Mouse (Mus musculus): ENCODE results near the gene Nr1h5. TPM values are rescaled to one million over a fixed set of nuclear protein-coding genes. Genes with fewer than 3 reads are reported as not detected.

Nr1h5 gene
- polyA plus RNA-seq (2012; rRNA removed): not detected in 2 replicates

GRCm38 (mm10) chr3:102964033-102964432, at the start of gene Nr1h5:
Nr1h5 (minus strand) TSS chr3:102964133.
- DNase-seq (ENCODE audit: low read depth, low spot score): no peak
- 51% methylated on average over 3 of the region's 3 CpGs for WGBS

DNA sequence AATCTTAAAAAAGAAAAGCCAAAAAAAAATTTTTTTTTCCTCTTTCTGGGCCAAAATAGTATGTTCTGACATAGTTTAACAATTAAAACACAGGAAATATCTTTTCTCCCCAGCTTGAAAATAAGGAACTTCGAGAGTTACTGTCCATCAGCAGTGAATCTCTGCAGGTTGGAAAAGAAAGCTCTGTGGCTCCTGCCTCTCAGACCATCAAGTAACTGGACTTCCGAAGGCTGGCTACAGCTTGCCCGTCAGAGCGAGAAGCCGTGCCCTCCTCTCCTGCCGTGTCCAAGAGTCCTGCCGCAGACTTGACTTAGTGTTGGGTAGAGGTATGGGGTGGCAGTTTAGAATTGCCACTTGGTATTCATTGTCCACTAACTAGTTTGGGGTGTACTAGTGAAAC, 37.7 kb upstream of the Nr1h5 start:
- DNase-seq (ENCODE audit: low read depth, low spot score): no peak
- WGBS: 94% methylated on average over 7 of the region's 7 CpGs

DNA sequence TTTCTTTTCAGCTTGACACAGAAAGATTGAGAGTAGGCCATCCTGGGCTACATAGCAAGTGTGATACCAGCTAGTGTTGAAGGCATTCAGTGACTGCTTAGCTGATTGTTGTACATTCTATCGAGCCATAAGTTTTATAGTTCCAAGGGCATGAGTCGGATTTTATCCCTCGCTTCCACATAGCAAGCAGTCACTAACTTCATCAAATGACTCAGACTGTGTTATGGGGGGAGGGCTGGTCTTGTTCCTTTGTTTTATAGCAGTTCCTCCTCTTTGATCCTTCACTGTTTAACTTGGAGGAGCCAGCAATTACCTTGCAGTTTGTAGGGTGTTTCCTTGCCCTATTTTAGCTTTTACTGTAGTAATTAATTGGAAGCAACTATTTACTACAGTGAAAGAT, 33.7 kb upstream of the Nr1h5 start:
- peak; percentile 70 for DNase-seq (ENCODE audit: low read depth, low spot score)
- WGBS: 19% methylated on average over 3 of the region's 3 CpGs

DNA sequence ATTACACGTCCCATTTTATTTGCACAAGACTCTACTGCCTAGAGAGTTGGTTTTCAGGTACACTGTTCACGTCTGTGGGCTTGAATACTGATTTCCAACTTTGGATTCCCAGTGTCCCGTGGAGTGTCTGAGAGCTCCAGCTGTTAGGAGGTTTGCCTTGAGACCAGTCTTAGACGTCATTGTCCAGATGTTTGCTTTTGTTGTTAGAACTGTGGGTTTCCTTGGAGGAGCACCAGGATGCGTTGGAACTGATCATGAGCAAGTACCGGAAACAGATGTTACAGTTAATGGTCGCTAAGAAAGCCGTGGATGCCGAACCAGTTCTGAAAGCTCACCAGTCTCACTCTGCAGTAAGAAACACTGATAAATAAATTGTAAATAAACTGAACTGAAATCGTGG, 33.1 kb upstream of the Nr1h5 start:
- no peak for DNase-seq (ENCODE audit: low read depth, low spot score)
- WGBS: 18% methylated on average over 10 of the region's 10 CpGs

- WGBS: under 1% methylated on average over 60 of the region's 60 CpGs
- DNase-seq (ENCODE audit: low read depth, low spot score): peak; percentile 92
Observed at GRCm38 (mm10) chr3:102995605-102996321, 31.8 kb upstream of the Nr1h5 start, which contains the start of gene Sike1. Sike1 (plus strand) TSS chr3:102995708.

GRCm38 (mm10) chr3:102995233-102995604, 31.3 kb upstream of the Nr1h5 start:
- 32% methylated on average over 7 of the region's 7 CpGs for WGBS
- DNase-seq (ENCODE audit: low read depth, low spot score): no peak

DNA sequence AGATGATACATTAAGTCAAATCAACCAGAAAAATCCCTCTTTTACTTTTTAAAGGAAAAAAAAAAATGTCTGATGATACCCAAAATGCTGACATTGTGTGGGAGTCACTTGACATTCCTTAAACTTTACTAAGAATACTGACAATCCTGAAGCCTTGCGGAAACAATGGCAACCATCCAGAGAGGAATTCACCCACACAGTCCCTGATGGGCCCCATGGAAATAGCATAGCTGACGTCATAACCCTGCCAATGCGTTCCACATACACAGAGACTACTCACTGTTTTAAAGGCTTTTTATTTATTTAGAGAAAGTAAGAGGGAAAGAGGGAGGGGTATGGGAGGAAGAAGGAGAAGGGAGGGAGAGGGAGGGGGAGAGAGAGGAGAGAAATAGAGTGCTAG, 29.0 kb upstream of the Nr1h5 start:
- no peak for DNase-seq (ENCODE audit: low read depth, low spot score)
- WGBS: 10% methylated on average over 3 of the region's 3 CpGs

DNA sequence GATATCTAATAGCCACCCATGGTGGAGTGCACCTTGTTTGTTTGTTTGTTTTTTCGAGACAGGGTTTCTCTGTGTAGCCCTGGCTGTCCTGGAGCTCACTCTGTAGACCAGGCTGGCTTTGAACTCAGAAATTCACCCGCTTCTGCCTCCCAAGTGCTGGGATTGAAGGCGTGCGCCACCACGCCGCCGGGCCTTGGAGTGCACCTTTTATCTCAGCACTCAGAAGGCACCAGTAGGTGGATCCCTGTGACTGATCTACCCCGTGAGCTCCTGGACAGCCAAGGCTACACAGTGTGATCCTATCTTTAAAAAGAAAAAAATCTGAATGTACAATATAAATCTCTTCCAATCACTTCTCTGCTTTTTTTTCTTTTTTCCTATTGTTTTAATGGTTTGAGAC, 27.1 kb upstream of the Nr1h5 start:
- no peak for DNase-seq (ENCODE audit: low read depth, low spot score)
- WGBS: 85% methylated on average over 8 of the region's 8 CpGs

- 69% methylated on average over 3 of the region's 3 CpGs for WGBS
- DNase-seq (ENCODE audit: low read depth, low spot score): no peak
Observed at GRCm38 (mm10) chr3:102980349-102980736, 16.4 kb upstream of the Nr1h5 start.

DNA sequence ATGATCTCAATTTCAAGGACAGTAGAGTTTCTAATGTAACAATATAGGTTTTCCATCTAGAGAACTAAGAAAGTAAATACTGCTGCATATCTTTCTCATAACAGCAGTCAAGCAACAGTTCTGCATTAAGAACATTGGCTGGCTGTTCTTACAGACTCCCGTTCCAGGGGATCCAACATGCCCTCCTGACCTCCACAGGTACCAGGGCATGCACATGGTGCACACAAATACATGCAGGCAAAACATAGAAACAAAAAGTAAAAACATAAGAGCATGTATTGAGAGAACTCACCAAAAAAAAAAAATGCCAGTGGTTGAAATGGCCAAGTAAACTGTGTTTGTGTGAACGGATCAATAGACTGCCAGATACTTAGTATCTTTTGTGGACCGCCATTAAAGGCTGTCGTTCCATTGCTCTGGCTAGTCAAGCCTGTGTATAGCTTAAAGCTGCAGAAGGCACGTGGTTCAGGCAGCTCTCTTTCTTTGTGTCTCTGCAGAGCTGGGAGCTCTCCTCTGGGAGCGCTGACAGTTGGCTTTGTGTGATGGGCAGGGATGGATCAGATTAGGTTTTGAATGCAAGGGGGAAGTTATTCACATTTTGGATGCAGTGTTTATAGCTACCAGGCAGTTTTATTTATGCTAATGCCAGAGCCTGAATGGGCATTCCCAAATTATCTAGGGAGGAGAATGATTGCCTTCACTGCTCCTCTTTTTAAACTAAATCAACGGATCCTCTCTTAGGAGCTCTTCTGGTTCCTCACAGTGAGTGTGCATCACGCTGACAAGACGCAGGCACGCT, 15.8 kb upstream of the Nr1h5 start:
- WGBS: 61% methylated on average over 10 of the region's 10 CpGs
- no peak for DNase-seq (ENCODE audit: low read depth, low spot score)

DNA sequence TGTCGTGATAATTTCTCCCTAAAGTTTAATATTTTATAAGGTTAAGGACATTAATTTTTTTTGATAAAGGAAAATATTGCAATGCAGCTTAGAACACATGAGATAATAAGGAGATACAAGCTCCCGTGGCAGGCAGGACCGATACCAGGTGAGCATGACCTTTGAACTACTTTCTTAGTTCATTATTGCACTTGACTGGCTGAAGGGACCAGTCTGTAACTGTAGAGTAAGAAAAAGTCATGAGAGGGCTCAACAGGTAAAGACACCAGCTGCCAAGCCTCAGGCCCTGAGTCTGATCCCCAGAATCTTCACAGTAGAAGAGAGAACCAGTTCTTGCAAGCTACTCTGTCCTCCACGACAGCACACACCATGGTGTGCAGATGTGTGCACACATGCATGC, 13.0 kb upstream of the Nr1h5 start:
- no peak for DNase-seq (ENCODE audit: low read depth, low spot score)
- 40% methylated on average over 4 of the region's 4 CpGs for WGBS

- WGBS: 62% methylated on average over 3 of the region's 3 CpGs
- DNase-seq (ENCODE audit: low read depth, low spot score): no peak
Observed at GRCm38 (mm10) chr3:102970508-102970907, 6.6 kb upstream of the Nr1h5 start.

GRCm38 (mm10) chr3:102970067-102970466, 6.1 kb upstream of the Nr1h5 start:
- 59% methylated on average over 9 of the region's 9 CpGs for WGBS
- DNase-seq (ENCODE audit: low read depth, low spot score): no peak

- no peak for DNase-seq (ENCODE audit: low read depth, low spot score)
- 37% methylated on average over 3 of the region's 3 CpGs for WGBS
Observed at GRCm38 (mm10) chr3:102955596-102955995, 8.3 kb downstream of the Nr1h5 start.

GRCm38 (mm10) chr3:102955143-102955542, 8.8 kb downstream of the Nr1h5 start:
- DNase-seq (ENCODE audit: low read depth, low spot score): no peak
- 65% methylated on average over 3 of the region's 3 CpGs for WGBS

DNA sequence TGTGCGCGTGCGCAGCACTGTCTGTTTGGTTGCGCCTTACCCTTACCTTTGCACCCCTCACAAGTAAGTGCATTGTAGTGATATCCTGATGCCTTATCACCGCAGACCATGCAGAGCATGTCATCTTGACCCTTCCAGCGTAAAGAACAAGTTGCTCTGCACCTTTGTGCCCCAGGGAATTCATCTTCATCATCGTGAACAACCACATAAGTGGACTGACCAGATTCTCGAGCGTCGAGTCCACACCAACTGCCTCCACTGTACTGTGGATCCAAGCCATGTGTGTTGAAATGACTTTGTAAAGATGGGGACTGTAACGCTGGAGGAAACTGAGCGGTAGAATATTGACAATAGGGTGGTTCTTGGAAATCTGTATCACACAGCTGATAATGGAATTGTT, 9.5 kb downstream of the Nr1h5 start:
- WGBS: 93% methylated on average over 12 of the region's 12 CpGs

DNA sequence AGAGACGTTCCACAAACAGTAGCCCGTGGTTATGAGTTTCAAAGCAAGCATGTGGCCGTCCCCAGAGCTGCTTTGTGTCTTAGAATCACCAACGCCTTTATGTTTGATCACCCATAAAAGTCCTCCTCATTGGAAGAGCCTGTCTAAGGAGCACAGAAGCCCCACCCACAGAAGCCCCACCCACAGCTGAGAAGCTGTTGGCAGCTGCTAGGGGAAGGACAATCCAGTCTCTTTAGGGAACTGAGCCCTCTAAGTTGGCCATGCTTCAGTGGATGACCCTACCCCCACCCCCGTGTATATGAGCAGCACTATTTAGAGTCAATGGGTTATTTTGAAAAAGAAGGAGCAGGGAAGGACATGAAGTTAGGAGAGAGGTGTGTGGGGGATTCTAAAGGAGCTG, 17.1 kb downstream of the Nr1h5 start:
- WGBS: 15% methylated on average over 5 of the region's 5 CpGs
- DNase-seq (ENCODE audit: low read depth, low spot score): peak; percentile 53

More for the DNA sequence above, 9.5 kb downstream of the Nr1h5 start:
- DNase-seq (ENCODE audit: low read depth, low spot score): no peak

DNA sequence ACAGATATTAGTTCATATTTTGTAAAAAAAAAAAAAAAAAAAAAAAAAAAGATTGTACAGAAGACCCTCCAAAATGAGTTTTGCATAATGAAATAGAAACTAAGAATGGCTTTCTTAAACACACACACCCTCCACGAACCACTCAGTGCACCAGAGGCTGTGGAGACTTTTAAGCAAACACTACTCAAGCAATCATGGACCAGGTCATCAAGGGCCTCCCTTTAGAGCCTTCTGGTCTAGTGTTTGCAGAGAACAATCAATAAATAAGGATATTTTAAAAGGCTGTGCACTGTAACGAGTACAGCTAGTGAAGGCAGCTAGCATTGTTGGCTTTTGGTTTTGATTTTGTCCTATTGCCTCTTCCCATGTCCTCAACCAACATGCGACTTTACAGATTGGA, 17.6 kb downstream of the Nr1h5 start:
- 42% methylated on average over 3 of the region's 3 CpGs for WGBS
- no peak for DNase-seq (ENCODE audit: low read depth, low spot score)

GRCm38 (mm10) chr3:102938100-102938499, 25.8 kb downstream of the Nr1h5 start:
- 88% methylated on average over 1 of the region's 1 CpGs for WGBS
- no peak for DNase-seq (ENCODE audit: low read depth, low spot score)

DNA sequence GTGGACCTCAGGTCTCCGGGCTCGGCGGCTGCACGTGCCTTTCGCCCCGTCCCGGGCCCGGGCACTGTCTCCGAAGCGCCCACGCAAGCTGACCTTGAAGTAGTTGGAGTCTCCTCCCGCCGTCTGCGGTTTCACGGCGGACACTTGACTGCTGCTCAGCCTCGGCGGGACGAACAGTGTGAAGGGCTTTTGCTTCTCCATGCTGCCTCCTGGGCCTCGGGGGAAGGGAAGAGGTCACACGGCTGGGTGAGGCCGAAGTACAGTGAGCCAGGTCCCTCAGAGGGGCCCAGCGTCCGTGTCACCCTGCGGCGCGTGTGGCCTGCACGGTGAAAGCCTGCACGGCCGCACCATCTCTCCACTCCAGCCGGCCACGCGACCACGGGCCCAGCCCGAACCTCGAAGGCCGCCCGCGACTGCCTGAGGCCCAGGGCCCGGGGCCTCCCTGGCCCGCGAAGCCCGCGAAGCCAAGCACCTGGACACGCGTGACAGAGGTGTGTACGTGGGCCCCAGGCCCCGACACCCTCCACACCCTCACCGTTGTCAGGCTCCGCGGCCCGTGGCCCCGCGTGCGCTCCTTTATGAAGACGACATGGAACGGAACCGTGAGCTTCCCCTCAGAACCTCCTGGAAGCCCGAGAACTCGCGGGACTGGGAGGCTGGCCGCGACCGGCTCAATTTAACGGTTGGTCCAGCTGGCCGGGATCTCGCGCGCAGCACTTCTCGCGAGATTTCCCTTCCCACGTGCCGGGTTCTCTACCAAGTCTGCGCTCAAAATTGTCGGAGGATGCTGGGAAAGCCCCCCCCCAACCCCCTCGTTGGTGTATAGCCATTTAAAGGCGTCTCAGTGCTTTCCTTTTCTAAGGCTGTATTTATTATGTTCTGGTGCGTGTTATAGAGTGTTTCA, 28.2 kb downstream of the Nr1h5 start, which contains the start of gene Sycp1:
Gene Sycp1 (minus strand): TSS at position 650 of the 904 bp plus-strand sequence.
- 94% methylated on average over 77 of the region's 78 CpGs for WGBS
- DNase-seq (ENCODE audit: low read depth, low spot score): no peak
